ENCODE assay signal across 8 mouse cellular contexts in the genomic region with DNA sequence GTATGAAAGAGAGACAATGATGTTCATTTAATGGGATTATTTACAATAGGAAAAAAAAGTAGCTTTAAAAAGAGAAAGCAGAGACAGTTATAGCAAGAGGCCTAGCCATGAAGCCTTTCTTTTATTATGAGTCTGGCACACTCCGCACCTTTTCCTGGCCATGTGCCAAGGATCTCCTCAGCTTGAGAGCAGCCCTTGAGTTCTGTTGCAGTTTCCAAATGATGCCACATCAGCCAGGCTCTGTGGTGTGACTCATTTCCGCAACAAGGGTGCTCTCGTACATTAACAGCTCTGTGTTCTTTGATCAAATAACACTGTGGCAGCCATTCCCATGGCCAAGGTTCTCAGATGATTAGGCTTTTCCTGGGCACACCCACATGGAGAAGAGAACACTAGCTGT.
DNase-seq lines count a peak whose midpoint lies in the region; ATAC-seq and TF ChIP-seq lines count a peak whose summit lies in the region.

No protein-coding gene starts in this region.

- in situ Hi-C loops in Patski (cut with MboI; ENCODE audit: low pct_unique_long_range_greater_than_20kb): no loop called here

- DNase-seq in Patski (ENCODE audit: low read depth, low spot score): no peak
- peak; percentile 33 for DNase-seq in left cerebral cortex, postnatal 14 days (ENCODE audit: low spot score in 2 of 2)
- no peak for DNase-seq in liver, postnatal 0 days
- no peak for DNase-seq in c-Kit-positive CD71-positive TER-119-positive erythroid progenitor cells, embryonic 14.5 days (ENCODE audit: low spot score)

- no peak for TF ChIP-seq CTCF in intestine, postnatal 0 days (IDR thresholded peaks at IDR 0.05; ENCODE audit: low read depth)
- TF ChIP-seq CTCF in Patski (IDR thresholded peaks at IDR 0.05): no peak
- TF ChIP-seq CTCF in liver, postnatal 0 days (IDR thresholded peaks at IDR 0.05; ENCODE audit: low read depth): no peak

- H3K9ac ChIP-seq in intestine, postnatal 0 days (ENCODE audit: low read depth, low read length): no peak overlapping the region
- no peak overlapping the region for H3K9ac ChIP-seq in intestine, embryonic 15.5 days
- no peak overlapping the region for H3K9ac ChIP-seq in forebrain, embryonic 16.5 days (replicated peaks; ENCODE audit: low read depth, low read length)
- no peak overlapping the region for H3K9ac ChIP-seq in liver, postnatal 0 days (replicated peaks)
- no peak overlapping the region for H3K9ac ChIP-seq in neural tube, embryonic 15.5 days (replicated peaks)

- H3K27ac ChIP-seq in intestine, postnatal 0 days (ENCODE audit: low read depth, low read length): no peak overlapping the region
- H3K27ac ChIP-seq in intestine, embryonic 15.5 days: no peak overlapping the region
- no peak overlapping the region for H3K27ac ChIP-seq in forebrain, embryonic 16.5 days (ENCODE audit: low read length)
- no peak overlapping the region for H3K27ac ChIP-seq in liver, postnatal 0 days (ENCODE audit: low read depth)
- no peak overlapping the region for H3K27ac ChIP-seq in neural tube, embryonic 15.5 days (replicated peaks)

- H3K4me3 ChIP-seq in intestine, postnatal 0 days (ENCODE audit: low read depth, low read length): no peak overlapping the region
- no peak overlapping the region for H3K4me3 ChIP-seq in intestine, embryonic 15.5 days (replicated peaks)
- no peak overlapping the region for H3K4me3 ChIP-seq in forebrain, embryonic 16.5 days (replicated peaks; ENCODE audit: low read length)
- H3K4me3 ChIP-seq in liver, postnatal 0 days (ENCODE audit: low read depth, low read length): no peak overlapping the region
- H3K4me3 ChIP-seq in neural tube, embryonic 15.5 days (replicated peaks): no peak overlapping the region

- 0 out of 2 replicates have a peak, but pooled peaks have one; percentile 33 for ATAC-seq in intestine, postnatal 0 days
- ATAC-seq in intestine, embryonic 15.5 days: no peak
- peak; percentile 21 for ATAC-seq in Patski
- peak; percentile 63; the same call in 1 of the 2 replicates for ATAC-seq in forebrain, embryonic 16.5 days
- ATAC-seq in liver, postnatal 0 days: no peak
- no peak for ATAC-seq in neural tube, embryonic 15.5 days (ENCODE audit: low FRiP score)

- no peak for TF ChIP-seq EP300 in liver, postnatal 0 days (IDR thresholded peaks at IDR 0.05; ENCODE audit: low read depth)

- H3K36me3 ChIP-seq in intestine, postnatal 0 days (ENCODE audit: control insufficient read depth, insufficient read depth): no peaks in the 10 kb centered on the region
- no peaks in the 10 kb centered on the region for H3K36me3 ChIP-seq in intestine, embryonic 15.5 days
- H3K36me3 ChIP-seq in forebrain, embryonic 16.5 days (ENCODE audit: control insufficient read depth, insufficient read depth): no peaks in the 10 kb centered on the region
- no peaks in the 10 kb centered on the region for H3K36me3 ChIP-seq in liver, postnatal 0 days (replicated peaks; ENCODE audit: insufficient read depth, low read length)
- H3K36me3 ChIP-seq in neural tube, embryonic 15.5 days: no peaks in the 10 kb centered on the region

- CTCF ChIA-PET in Patski (lab: Charles Lee): no interaction called here

- POLR2A ChIA-PET in Patski (lab: Charles Lee): no interaction called here

- H3K9me3 ChIP-seq in intestine, postnatal 0 days (ENCODE audit: control insufficient read depth): no peaks in the 10 kb centered on the region
- no peaks in the 10 kb centered on the region for H3K9me3 ChIP-seq in intestine, embryonic 15.5 days
- no peaks in the 10 kb centered on the region for H3K9me3 ChIP-seq in forebrain, embryonic 16.5 days (ENCODE audit: control insufficient read depth, low read length)
- no peaks in the 10 kb centered on the region for H3K9me3 ChIP-seq in liver, postnatal 0 days (ENCODE audit: low read length)
- no peaks in the 10 kb centered on the region for H3K9me3 ChIP-seq in neural tube, embryonic 15.5 days (replicated peaks)

- H3K27me3 ChIP-seq in intestine, postnatal 0 days (replicated peaks; ENCODE audit: control insufficient read depth, insufficient read depth, low read length): no peaks in the 10 kb centered on the region
- no peaks in the 10 kb centered on the region for H3K27me3 ChIP-seq in intestine, embryonic 15.5 days (replicated peaks)
- peaks cover 11% of the 10 kb centered on the region for H3K27me3 ChIP-seq in Patski
- no peaks in the 10 kb centered on the region for H3K27me3 ChIP-seq in forebrain, embryonic 16.5 days (replicated peaks; ENCODE audit: control insufficient read depth, insufficient read depth, low read length)
- H3K27me3 ChIP-seq in liver, postnatal 0 days (ENCODE audit: insufficient read depth, low read length): no peaks in the 10 kb centered on the region
- H3K27me3 ChIP-seq in neural tube, embryonic 15.5 days (replicated peaks): no peaks in the 10 kb centered on the region

- intact Hi-C loops in left cerebral cortex, postnatal 14 days (cut with DNase I): no loop called here

- no peak overlapping the region for H3K4me2 ChIP-seq in intestine, postnatal 0 days (replicated peaks; ENCODE audit: low read depth)
- H3K4me2 ChIP-seq in intestine, embryonic 15.5 days (replicated peaks): no peak overlapping the region
- H3K4me2 ChIP-seq in forebrain, embryonic 16.5 days (ENCODE audit: low read length): no peak overlapping the region
- H3K4me2 ChIP-seq in liver, postnatal 0 days (ENCODE audit: low read depth, low read length): no peak overlapping the region
- H3K4me2 ChIP-seq in neural tube, embryonic 15.5 days: no peak overlapping the region

- WGBS in intestine, postnatal 0 days: 64% methylated on average over 3 of the region's 3 CpGs
- 71% methylated on average over 3 of the region's 3 CpGs for WGBS in intestine, embryonic 15.5 days
- WGBS in forebrain, embryonic 16.5 days: 40% methylated on average over 3 of the region's 3 CpGs
- 79% methylated on average over 3 of the region's 3 CpGs for WGBS in liver, postnatal 0 days (ENCODE audit: insufficient replicate concordance)
- 57% methylated on average over 3 of the region's 3 CpGs for WGBS in neural tube, embryonic 15.5 days

- H3K4me1 ChIP-seq in intestine, postnatal 0 days (replicated peaks; ENCODE audit: control insufficient read depth, insufficient read depth, low read length): no peaks in the 10 kb centered on the region
- no peaks in the 10 kb centered on the region for H3K4me1 ChIP-seq in intestine, embryonic 15.5 days (replicated peaks)
- no peaks in the 10 kb centered on the region for H3K4me1 ChIP-seq in forebrain, embryonic 16.5 days (replicated peaks; ENCODE audit: control insufficient read depth, insufficient read depth, low read length)
- no peaks in the 10 kb centered on the region for H3K4me1 ChIP-seq in liver, postnatal 0 days (ENCODE audit: insufficient read depth)
- H3K4me1 ChIP-seq in neural tube, embryonic 15.5 days: no peaks in the 10 kb centered on the region

Comparison
In these comparisons a context has a peak if more than half of its experiments do, and no peak if none do; other contexts are left out.
1. ATAC-seq: peak in intestine, postnatal 0 days (single experiment), Patski (single experiment) and forebrain, embryonic 16.5 days (single experiment); none in intestine, embryonic 15.5 days (single experiment), liver, postnatal 0 days (single experiment) and neural tube, embryonic 15.5 days (single experiment).
2. DNase-seq: peak in left cerebral cortex, postnatal 14 days (2 of 2); none in Patski (single experiment), liver, postnatal 0 days (single experiment) and c-Kit-positive CD71-positive TER-119-positive erythroid progenitor cells, embryonic 14.5 days (single experiment).